Mouse (Mus musculus): ENCODE measurements around the gene Cldn22. TPM values are rescaled to one million over a fixed set of nuclear protein-coding genes. Genes with fewer than 3 reads are reported as not detected.

Gene Cldn22
- not detected in 2 replicates for polyA plus RNA-seq (2015; fragmentation: Nextera tagmentation; extraction: Ambion mirVana)

DNA sequence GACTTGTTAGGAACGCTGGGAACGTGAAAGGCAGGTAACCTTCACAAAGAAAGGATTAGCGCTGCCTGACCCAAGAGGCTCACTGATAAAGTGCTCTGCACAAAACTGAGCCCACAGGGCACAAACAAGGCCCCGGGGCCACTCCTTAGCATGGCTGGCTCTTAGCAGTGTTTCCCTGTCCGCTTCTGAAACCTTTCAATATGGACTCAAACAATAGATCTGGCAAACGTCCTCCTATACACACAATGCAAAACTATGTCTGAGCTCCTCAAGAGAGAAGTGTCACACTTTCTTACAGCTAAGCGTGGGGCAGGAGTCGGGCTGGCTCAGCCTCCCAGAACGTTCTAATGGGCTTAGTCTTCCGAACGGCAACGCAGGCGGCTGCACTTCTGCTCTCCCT, at the start of gene Cldn22:
Gene Cldn22 (plus strand): TSS at position 301 of the 400 bp plus-strand sequence.

DNA sequence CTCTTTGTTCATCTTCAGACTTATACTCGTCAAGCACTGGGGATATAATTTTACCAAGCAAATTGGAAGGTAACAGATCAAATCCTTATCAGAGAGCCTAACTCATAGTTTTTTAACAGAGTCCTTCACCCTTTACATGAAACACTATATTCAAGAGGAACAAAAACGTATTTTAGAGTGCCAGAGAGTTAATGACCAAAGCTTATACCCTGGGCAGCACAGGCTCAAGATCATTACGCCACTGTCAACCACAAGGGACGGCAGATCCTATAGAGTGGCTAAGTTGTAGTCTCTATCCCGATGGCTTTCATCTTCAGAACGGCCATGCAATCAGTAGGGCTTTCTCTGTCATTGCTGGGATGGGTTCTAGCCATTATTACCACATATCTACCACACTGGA, 2.4 kb upstream of the Cldn22 start, which contains the start of gene Cldn24:
Gene Cldn24 (plus strand): TSS at position 301 of the 400 bp plus-strand sequence.

Other genes with a start within 250 kb of the Cldn22 start
- gene Ing2, start 148.9 kb upstream of the Cldn22 start, polyA plus RNA-seq (2015; fragmentation: Nextera tagmentation; extraction: Ambion mirVana) = 11.8 and 12.0 TPM in 2 replicates
- 17.4 and 19.0 TPM in 2 replicates for gene Cdkn2aip, start 110.5 kb upstream of the Cldn22 start, polyA plus RNA-seq (2015; fragmentation: Nextera tagmentation; extraction: Ambion mirVana)
- not detected in 2 replicates for gene Cldn24, start 2.3 kb upstream of the Cldn22 start, polyA plus RNA-seq (2015; fragmentation: Nextera tagmentation; extraction: Ambion mirVana)
- gene Wwc2, start 166.4 kb downstream of the Cldn22 start, polyA plus RNA-seq (2015; fragmentation: Nextera tagmentation; extraction: Ambion mirVana) = 4.0 and 4.9 TPM in 2 replicates

All from spleen, postnatal 0 days (tissue).